Mouse (Mus musculus): Measurements from ENCODE around the gene Plcl2. TPM values are rescaled to one million over a fixed set of nuclear protein-coding genes. Genes with fewer than 3 reads are reported as not detected.

Plcl2 gene
- polyA plus RNA-seq (2015; fragmentation: Nextera tagmentation; extraction: Ambion mirVana): 1.0 and 1.3 TPM in 2 replicates

GRCm38 (mm10) chr17:50509251-50510104 lies at the start of gene Plcl2:
TSS of gene Plcl2 (plus strand) at chr17:50509403.

Other genes starting within 250 kb of the Plcl2 start
- gene Dazl, start 215.8 kb upstream of the Plcl2 start, polyA plus RNA-seq (2015; fragmentation: Nextera tagmentation; extraction: Ambion mirVana): 0.04 TPM in 1 of 2 replicates, not detected in the other